Comparison of ENCODE assay signal across 1 mouse cellular context in the genomic region with DNA sequence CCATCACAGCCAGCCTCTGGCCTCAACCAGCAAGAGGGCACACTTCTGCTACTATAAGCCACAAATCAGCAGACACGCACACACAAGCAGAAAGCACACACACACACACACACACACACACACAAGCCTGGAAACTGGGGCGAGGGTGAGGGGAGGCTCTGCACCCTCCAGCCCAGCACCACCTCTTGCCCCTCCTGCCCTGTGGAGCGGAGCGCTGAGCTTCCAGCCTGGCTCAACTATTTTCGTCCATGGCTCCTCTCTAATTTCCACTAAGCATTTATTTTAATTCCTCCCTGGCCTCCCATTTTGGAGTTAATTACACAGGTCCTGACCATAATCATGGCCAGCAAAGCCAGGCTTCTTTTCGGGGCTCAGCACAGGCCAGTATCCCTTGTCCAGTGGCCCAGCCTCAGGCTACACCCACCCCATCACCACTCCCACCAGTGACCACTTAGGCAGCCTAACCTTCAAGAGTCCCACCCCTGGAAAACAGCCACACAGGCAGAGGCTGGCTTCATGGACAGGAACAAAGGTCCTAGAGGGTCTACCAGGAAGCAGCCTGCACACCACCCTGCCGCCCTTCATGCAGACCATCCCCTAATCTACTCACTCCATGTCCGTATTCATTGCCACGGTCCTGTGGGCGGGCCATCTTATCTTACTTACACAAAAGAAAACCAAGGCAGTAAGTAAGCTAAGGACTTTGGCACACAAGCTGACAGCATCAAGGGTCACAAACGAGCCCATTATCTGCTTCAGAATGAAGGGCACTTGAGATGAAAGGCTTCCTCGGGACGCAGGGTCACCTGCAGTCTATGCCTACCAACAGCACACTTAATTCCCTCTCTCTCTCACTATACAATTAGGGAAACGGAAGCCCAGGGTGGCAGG.
TF ChIP-seq lines count a peak whose summit lies in the region.

No protein-coding gene starts in this region.

TF ChIP-seq in MEL, 35 proteins besides CTCF, POLR2A, EP300 and RAD21 (continued from another document):
- TF ChIP-seq TAL1 (IDR thresholded peaks at IDR 0.05; ENCODE audit: low read length) (0 out of 2 replicates have a peak, but pooled peaks have one; percentile 18), CHD1 (IDR thresholded peaks at IDR 0.05; ENCODE audit: low read depth, low read length) (no peak)
